Mouse (Mus musculus) midbrain, embryonic 12.5 days (tissue): Measurements from ENCODE around the gene Chd5. TPM values are rescaled to one million over a fixed set of nuclear protein-coding genes. Genes with fewer than 3 reads are reported as not detected.

Experiments
- ATAC-seq: fragments of 200-750 bp; cut with Nextera tagmentation; 2 replicates; pipeline ENCODE4 v1.8.0; 2017; ENCODE audit warnings: low read depth, moderate TSS enrichment, moderate library complexity; ENCODE audit not compliant: low FRiP score
- H3K27ac ChIP-seq: fragments of 300-500 bp; sonication (generic); replicated peaks from 2 replicates; pipeline ENCODE4 v1.5.1; 2016; ENCODE audit warnings: mild to moderate bottlenecking
- H3K27me3 ChIP-seq: fragments of 300-500 bp; sonication (generic); 2 replicates; pipeline ENCODE4 v1.6.1; 2016; ENCODE audit warnings: mild to moderate bottlenecking
- H3K36me3 ChIP-seq: fragments of 300-500 bp; sonication (generic); 2 replicates; pipeline ENCODE4 v1.6.1; 2016
- H3K4me1 ChIP-seq: fragments of 300-500 bp; sonication (generic); 2 replicates; pipeline ENCODE4 v1.6.1; 2016
- H3K4me2 ChIP-seq: fragments of 300-500 bp; sonication (generic); replicated peaks from 2 replicates; pipeline ENCODE4 v1.6.1; 2016; ENCODE audit warnings: mild to moderate bottlenecking, moderate library complexity
- H3K4me3 ChIP-seq: fragments of 300-500 bp; sonication (generic); 2 replicates; pipeline ENCODE4 v1.5.1; 2016; ENCODE audit warnings: mild to moderate bottlenecking
- H3K9ac ChIP-seq: fragments of 300-500 bp; sonication (generic); replicated peaks from 2 replicates; pipeline ENCODE4 v1.6.1; 2016; ENCODE audit warnings: mild to moderate bottlenecking, moderate library complexity
- H3K9me3 ChIP-seq: fragments of 300-500 bp; sonication (generic); 2 replicates; pipeline ENCODE4 v1.6.1; 2016; ENCODE audit warnings: mild to moderate bottlenecking
- WGBS: fragments of 180-500 bp; shearing (Covaris S2); methylation state at CpG from one replicate; pipeline ENCODE4 v1.1.7; 2016; 5-methylcytosine and 5-hydroxymethylcytosine counted together
- polyA plus RNA-seq: library from polyadenylated mRNA; unstranded; fragments of >200 nt; fragmentation: Nextera tagmentation; extraction: Ambion mirVana; gene quantifications from 2 replicates; pipeline ENCODE4 v1.2.1, GENCODE M21; 2016

Chd5 gene
- polyA plus RNA-seq, 1 experiment from 2014 or later, result 3.5 TPM

DNA sequence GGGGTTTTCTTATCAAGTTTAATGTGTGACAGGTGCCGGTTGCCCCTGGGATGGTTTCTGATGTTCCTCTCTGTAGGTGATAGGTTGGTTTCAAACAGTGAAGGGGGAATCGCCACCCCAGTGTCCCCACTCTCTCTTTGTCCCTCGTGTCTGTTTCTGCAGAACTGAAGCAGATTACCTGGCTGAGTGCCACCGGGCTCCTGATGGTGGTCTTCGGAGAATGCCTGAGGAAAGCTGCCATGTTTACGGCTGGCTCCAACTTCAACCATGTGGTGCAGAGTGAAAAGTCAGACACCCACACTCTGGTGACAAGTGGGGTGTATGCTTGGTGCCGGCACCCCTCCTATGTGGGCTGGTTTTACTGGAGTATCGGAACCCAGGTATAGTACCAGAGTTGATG is 38.1 kb upstream of the Chd5 start:
- H3K36me3 ChIP-seq, result peaks cover 57% of the 10 kb centered on the region
- H3K4me2 ChIP-seq, result no peak overlapping the region
- no peak overlapping the region for H3K9ac ChIP-seq
- H3K4me1 ChIP-seq, result peaks cover 20% of the 10 kb centered on the region
- no peak overlapping the region for H3K27ac ChIP-seq
- H3K27me3 ChIP-seq, result peaks cover 20% of the 10 kb centered on the region
- WGBS, result 92% methylated on average over 8 of the region's 8 CpGs
- no peak for ATAC-seq
- H3K9me3 ChIP-seq, result no peaks in the 10 kb centered on the region
- no peak overlapping the region for H3K4me3 ChIP-seq

DNA sequence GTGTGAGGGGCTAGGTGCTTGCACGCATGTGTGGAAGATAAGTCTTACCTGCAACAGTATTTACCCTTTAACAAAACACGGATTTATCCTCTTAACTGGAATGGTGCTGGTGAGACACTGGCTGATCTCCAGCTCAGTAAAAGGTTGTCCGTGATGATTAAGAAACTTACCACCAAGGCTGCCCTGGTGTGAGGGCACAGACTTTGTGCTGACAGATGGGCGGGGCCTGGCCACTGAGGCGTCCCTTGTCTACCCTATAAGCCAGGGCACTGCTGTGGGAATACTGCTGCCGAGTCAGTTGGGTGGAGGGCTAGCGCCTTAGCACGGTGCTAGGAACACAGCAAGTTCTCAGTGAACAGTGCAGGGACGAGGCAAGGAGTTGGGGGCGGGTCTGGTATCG is 36.4 kb upstream of the Chd5 start:
- Histone ChIP-seq H3K4me2 (no peak overlapping the region), H3K9me3 (no peaks in the 10 kb centered on the region), H3K4me1 (peaks cover 16% of the 10 kb centered on the region), H3K9ac (no peak overlapping the region), H3K27me3 (peaks cover 10% of the 10 kb centered on the region), H3K4me3 (no peak overlapping the region), H3K27ac (no peak overlapping the region), H3K36me3 (peaks cover 58% of the 10 kb centered on the region)
- no peak for ATAC-seq
- WGBS, result 67% methylated on average over 11 of the region's 11 CpGs

DNA sequence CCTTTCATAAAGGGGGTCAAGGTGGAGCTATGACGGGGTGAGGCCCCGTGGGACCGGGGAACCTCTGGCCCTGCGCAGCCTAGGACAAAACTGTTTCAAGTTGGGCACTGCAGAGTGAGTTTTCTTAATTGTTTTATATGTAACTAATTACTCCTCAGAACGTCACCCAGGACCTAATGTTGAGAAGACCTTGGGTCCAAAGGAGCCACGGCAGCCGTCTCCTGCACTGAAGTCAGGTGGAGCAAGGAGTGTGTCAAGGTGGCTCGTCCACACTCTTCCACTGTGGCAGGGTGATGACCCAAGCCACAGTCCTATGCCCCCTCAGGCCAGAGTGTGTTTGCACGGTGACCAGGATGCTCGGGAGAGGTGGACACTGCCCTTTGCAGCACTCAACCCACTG is 35.3 kb upstream of the Chd5 start:
- Histone ChIP-seq H3K4me3 (no peak overlapping the region), H3K4me2 (no peak overlapping the region), H3K4me1 (peaks cover 10% of the 10 kb centered on the region), H3K9ac (no peak overlapping the region), H3K27me3 (peaks cover 9% of the 10 kb centered on the region), H3K36me3 (peaks cover 58% of the 10 kb centered on the region), H3K9me3 (no peaks in the 10 kb centered on the region), H3K27ac (no peak overlapping the region)
- no peak for ATAC-seq
- 93% methylated on average over 10 of the region's 10 CpGs for WGBS

DNA sequence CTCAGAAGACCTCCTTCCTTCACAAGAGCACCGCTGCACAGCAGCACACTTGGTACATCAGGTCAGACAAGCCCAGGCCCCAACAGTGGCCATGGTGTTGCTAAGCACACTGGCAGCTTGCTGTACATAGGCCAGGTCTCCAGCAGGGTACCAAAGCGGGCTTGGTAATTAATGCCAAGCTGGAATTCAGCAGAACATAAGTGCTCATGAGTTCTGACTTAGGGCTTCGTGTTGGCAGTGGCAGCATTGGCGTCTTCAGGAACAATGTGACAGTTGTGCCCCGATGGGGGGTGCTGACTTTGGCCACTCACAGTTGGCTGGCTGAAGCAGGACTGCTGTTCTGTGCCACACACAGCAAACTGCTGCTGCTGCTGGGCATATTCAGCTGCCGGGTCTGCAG is 33.8 kb upstream of the Chd5 start:
- Histone ChIP-seq H3K4me3 (no peak overlapping the region), H3K4me1 (no peaks in the 10 kb centered on the region), H3K4me2 (no peak overlapping the region), H3K9ac (no peak overlapping the region), H3K27ac (no peak overlapping the region), H3K36me3 (peaks cover 62% of the 10 kb centered on the region), H3K9me3 (no peaks in the 10 kb centered on the region), H3K27me3 (peaks cover 5% of the 10 kb centered on the region)
- WGBS, result 91% methylated on average over 6 of the region's 6 CpGs
- no peak for ATAC-seq

DNA sequence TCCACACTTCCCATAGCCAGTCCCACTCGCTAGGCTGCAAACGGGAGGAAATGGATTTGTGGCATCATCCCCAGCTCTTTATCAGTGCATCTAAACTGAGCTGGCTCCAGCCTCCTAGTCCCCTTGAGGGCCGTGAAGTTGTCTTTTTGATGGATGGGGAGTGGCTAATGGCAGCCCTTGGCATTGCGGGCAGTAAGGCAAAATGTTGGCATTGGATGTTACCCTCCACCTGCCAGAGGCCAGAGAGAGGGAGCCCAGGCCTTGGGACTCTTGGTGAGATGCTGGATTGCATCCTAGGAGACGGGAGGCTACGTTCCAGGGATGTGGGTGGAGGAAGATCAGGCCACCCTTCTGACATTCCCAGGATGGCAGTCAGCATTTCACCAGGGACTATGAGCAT is 32.5 kb upstream of the Chd5 start:
- 91% methylated on average over 6 of the region's 6 CpGs for WGBS
- no peak overlapping the region for H3K27ac ChIP-seq

DNA sequence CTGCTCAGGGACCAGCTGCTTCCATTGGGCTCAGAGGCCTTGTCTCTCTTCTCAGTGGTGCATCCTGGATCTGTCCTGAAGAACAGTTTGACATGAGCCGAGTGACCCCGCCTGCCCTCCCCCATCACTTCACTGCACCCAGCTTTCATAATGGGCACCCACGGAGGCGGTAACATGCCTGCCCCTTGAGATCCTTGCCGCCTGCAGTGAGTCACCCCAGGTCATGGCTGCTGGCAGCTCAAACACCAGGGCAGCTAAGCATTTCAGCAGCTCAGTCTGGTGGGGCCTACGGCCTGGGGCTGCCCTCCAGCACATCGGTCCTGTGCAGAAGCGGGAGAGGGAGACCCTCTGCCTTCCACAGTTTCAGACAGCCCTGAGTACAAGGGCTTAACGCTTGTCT is 30.9 kb upstream of the Chd5 start:
- peaks cover 33% of the 10 kb centered on the region for H3K27me3 ChIP-seq
- 82% methylated on average over 9 of the region's 9 CpGs for WGBS
- H3K36me3 ChIP-seq, result peaks cover 34% of the 10 kb centered on the region
- H3K27ac ChIP-seq, result no peak overlapping the region
- H3K4me3 ChIP-seq, result no peak overlapping the region
- H3K4me2 ChIP-seq, result no peak overlapping the region
- H3K9ac ChIP-seq, result no peak overlapping the region
- no peak for ATAC-seq
- no peaks in the 10 kb centered on the region for H3K9me3 ChIP-seq
- H3K4me1 ChIP-seq, result 0 out of 2 replicates have a peak, but pooled peaks cover under 1% of the 10 kb centered on the region

More for the DNA sequence above, 32.5 kb upstream of the Chd5 start:
- no peaks in the 10 kb centered on the region for H3K9me3 ChIP-seq
- no peak overlapping the region for H3K4me2 ChIP-seq
- peaks cover 18% of the 10 kb centered on the region for H3K27me3 ChIP-seq
- no peaks in the 10 kb centered on the region for H3K4me1 ChIP-seq
- ATAC-seq, result no peak
- H3K9ac ChIP-seq, result no peak overlapping the region
- H3K4me3 ChIP-seq, result no peak overlapping the region
- peaks cover 49% of the 10 kb centered on the region for H3K36me3 ChIP-seq

DNA sequence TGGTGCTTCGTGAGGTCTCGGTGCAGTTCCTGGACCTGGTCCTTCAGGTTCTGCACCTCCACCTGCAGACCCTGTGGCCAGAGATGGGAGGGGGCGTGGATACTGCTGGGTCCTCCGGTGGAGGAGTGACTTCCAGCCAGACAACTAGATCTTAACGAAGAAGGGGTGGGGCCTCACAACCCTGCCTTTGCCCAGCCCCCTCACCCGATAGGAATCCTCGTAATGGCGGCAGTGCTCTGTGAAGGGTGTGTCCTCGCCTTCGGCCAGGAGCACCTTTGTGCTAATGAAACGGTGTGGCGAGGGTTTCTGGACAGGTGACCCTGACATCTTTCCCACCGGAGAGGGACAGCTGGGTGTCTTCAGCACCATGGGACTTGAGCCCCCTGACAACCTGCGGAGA is 26.3 kb upstream of the Chd5 start:
- WGBS, result 1% methylated on average over 14 of the region's 14 CpGs
- Histone ChIP-seq H3K9me3 (no peaks in the 10 kb centered on the region), H3K4me3 (no peak overlapping the region), H3K36me3 (peaks cover 5% of the 10 kb centered on the region; the same call in 1 of the 2 replicates), H3K27me3 (peaks cover 80% of the 10 kb centered on the region), H3K27ac (no peak overlapping the region), H3K4me1 (peaks cover 23% of the 10 kb centered on the region), H3K9ac (no peak overlapping the region), H3K4me2 (no peak overlapping the region; the same call in 1 of the 2 replicates)
- ATAC-seq, result no peak

DNA sequence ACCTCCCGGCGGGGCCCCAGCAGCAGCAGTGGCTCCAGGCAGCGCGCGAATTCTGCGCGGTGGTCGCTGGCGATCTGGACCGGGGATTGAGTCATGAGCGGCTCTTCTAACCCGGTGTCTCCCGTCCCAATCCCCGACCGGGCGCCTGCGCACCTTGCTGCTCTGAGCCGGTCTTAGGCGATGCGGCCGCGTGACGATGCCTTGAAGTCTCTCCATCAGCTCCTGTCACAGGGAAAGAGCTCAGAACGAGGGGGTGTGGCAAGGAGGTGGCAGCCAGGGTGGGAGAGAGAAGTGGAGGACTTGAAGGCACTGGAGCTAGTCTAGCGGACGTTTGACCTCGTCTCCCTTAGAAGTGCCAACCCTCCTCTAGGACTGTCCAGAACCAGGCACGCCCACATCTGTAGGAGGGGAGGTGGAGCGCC is 25.2 kb upstream of the Chd5 start:
- no peak for ATAC-seq
- peaks cover 23% of the 10 kb centered on the region for H3K4me1 ChIP-seq
- 1% methylated on average over 29 of the region's 29 CpGs for WGBS
- no peaks in the 10 kb centered on the region for H3K9me3 ChIP-seq
- no peak overlapping the region; the same call in 1 of the 2 replicates for H3K9ac ChIP-seq
- H3K27me3 ChIP-seq, result peaks cover 90% of the 10 kb centered on the region
- H3K27ac ChIP-seq, result no peak overlapping the region
- H3K4me3 ChIP-seq, result peak overlapping the region; percentile 31
- H3K36me3 ChIP-seq, result peaks cover 5% of the 10 kb centered on the region; the same call in 1 of the 2 replicates
- H3K4me2 ChIP-seq, result peak overlapping the region; percentile 52

DNA sequence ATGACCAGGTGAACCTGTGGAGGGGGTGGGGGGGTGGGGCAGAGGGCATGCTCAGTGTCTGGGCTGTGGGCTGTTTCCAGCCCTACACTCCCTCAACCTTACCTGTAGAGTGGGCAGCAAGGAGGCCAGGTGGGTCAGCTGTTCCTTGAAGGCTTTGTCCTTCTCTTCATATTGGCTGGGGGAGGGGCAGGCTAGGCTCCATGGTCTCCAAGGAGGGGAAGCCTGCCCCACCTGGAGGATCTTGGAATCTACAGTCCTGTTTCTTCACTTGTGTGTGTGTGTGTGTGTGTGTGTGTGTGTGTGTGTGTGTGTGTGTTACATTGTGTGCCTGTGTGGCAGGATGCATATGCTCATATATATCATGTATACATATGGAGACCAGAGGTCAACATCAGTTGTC is 24.5 kb upstream of the Chd5 start:
- peak overlapping the region; percentile 52; the same call in 1 of the 2 replicates for H3K4me2 ChIP-seq
- no peaks in the 10 kb centered on the region for H3K9me3 ChIP-seq
- H3K4me1 ChIP-seq, result peaks cover 23% of the 10 kb centered on the region
- no peak overlapping the region for H3K27ac ChIP-seq
- no peak overlapping the region for H3K9ac ChIP-seq
- ATAC-seq, result no peak
- 0 out of 2 replicates have a peak, but pooled peaks cover under 1% of the 10 kb centered on the region for H3K36me3 ChIP-seq
- peaks cover 97% of the 10 kb centered on the region for H3K27me3 ChIP-seq
- H3K4me3 ChIP-seq, result no peak overlapping the region

DNA sequence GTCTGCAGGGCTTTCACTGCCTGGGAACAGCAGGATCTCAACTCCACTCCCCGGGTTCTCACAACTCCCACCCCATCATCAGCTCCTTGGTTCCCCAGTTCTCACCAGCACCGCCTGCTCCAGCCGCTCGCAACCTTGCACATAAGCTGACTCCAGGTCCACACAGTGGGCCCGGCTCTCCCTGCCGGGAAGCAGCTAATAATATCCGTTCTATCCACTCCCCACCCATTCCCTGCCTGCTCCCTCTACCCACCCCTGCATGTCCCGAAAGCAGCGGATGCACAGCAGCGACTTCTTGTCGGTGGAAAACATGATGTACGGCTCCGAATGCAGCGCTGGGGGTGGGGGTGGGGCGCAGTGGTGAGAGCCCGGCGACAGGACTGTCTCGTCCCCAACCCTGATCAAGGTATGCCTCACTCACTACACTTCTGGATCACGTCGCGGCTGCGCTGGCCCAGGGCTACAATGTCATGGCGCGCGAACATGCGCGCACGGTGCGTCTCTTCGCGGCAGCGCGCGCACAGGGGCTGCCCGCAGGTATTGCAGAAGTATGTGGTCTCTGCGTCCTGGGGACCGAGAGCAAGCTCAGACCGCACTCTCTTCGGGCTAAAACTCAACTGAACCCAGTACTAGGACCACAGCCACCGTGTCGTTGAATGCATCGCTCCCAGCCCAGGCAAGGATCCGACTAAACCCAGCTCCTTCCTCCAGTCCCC is 22.8 kb upstream of the Chd5 start:
- WGBS, result under 1% methylated on average over 43 of the region's 43 CpGs
- H3K36me3 ChIP-seq, result no peaks in the 10 kb centered on the region
- peak overlapping the region; percentile 27 for H3K4me3 ChIP-seq
- ATAC-seq, result no peak
- peak overlapping the region; percentile 43 for H3K4me2 ChIP-seq
- H3K9ac ChIP-seq, result no peak overlapping the region
- peaks cover 23% of the 10 kb centered on the region for H3K4me1 ChIP-seq
- peaks cover 85% of the 10 kb centered on the region for H3K27me3 ChIP-seq
- no peak overlapping the region for H3K27ac ChIP-seq
- H3K9me3 ChIP-seq, result no peaks in the 10 kb centered on the region

DNA sequence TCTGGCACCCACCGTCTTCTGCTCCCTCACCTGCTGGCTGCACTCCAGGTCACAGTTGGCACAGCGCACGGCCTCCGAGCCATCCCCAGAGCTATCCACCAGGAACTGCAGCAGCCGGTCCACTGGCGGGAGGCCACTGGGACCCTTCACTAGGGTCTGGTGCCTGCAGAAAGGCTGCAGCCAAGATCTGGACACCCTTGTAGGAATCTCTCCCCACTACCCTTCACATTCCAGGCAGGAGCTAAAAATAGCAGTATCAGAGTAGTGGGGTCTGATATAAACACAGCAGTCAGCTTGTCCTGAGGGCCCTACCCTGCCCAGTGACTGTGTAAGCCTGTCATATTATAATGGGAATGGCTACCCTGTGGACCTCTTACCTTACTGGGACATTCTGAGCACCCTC is 20.8 kb upstream of the Chd5 start:
- no peak overlapping the region for H3K4me3 ChIP-seq
- ATAC-seq, result no peak
- H3K4me2 ChIP-seq, result no peak overlapping the region
- H3K9me3 ChIP-seq, result no peaks in the 10 kb centered on the region
- no peaks in the 10 kb centered on the region for H3K36me3 ChIP-seq
- WGBS, result 92% methylated on average over 6 of the region's 6 CpGs
- H3K27me3 ChIP-seq, result peaks cover 75% of the 10 kb centered on the region
- H3K4me1 ChIP-seq, result peaks cover 22% of the 10 kb centered on the region
- no peak overlapping the region for H3K27ac ChIP-seq
- no peak overlapping the region for H3K9ac ChIP-seq

DNA sequence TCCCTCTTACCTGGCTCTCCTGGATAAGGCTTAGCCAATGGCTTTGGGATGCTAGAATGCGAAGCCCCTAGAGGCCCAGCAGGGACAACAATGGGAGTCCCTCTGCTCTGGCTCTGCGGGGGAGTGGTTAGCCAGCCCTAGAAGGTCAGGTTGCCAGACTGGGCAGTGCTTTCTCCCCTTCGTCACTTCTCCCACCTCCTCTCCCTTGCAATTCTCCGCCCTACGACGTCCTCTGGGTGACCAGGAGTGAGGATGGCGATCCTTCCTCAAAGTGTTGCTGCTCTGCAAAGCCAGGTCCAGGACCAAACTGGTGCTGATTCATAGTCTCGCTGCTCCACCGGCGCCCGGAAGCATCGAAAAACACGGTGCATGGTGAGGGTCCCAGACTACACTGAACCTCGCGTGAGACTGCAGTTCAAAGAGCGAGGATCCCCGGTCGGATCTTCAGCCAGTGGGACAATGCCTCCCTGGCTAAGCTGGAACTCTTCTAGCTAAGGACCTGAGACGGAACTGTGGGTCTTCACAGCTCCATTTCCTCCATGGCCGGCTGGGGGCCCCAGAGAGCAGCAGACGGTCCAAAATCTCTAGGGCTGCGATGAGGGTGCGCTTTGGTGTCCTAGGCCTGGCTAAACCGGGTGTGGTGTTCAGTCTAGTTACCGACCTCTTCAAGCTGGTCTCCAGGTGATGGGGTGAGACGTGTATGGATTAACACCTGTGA is 19.8 kb upstream of the Chd5 start, which contains the start of gene Rnf207:
Gene Rnf207 (minus strand): TSS at position 477 of the 718 bp plus-strand sequence.
- Histone ChIP-seq H3K4me3 (peak within 1 kb of the TSS; percentile 17), H3K36me3 (no peaks in the 10 kb centered on the region), H3K27me3 (peaks cover 65% of the 10 kb centered on the region), H3K27ac (no peak within 1 kb of the TSS), H3K9me3 (no peaks in the 10 kb centered on the region), H3K4me2 (peak within 1 kb of the TSS; percentile 37), H3K4me1 (peaks cover 11% of the 10 kb centered on the region), H3K9ac (peak within 1 kb of the TSS; percentile 8; the same call in 1 of the 2 replicates)
- WGBS, result 4% methylated on average over 26 of the region's 26 CpGs
- ATAC-seq, result peak; percentile 28; the same call in 1 of the 2 replicates
